Mouse (Mus musculus) megakaryocyte, embryonic 14.5 days (primary cell): Measurements from ENCODE around the gene Homer1.

Experiments
- FLI1 ChIP-seq: IDR thresholded peaks from 2 replicates; pipeline ENCODE4 v1.6.1; 2012; ENCODE audit warnings: low read length, inconsistent platforms, mixed read lengths
- GATA1 ChIP-seq: IDR thresholded peaks from 3 replicates; pipeline ENCODE4 v1.6.1; 2012; ENCODE audit warnings: mixed read lengths, low read length, inconsistent platforms, borderline replicate concordance

- TF ChIP-seq GATA1, result no peak
- no peak for TF ChIP-seq FLI1
Measured at GRCm38 (mm10) chr13:93320089-93320488, 20.7 kb downstream of the Homer1 start.
